Mouse (Mus musculus) gastrocnemius, adult 2 months (tissue): ENCODE results near the gene Itpkc. TPM values are rescaled to one million over a fixed set of nuclear protein-coding genes. Genes with fewer than 3 reads are reported as not detected.
"Not testable (repeated sequence)": the region's sequence is repeated elsewhere in the genome, so short reads cannot be mapped to it uniquely, and the experiment has no call there.

ENCODE experiments used
- DNase-seq: peaks from one replicate; pipeline ENCODE4 v3.0.0; 2022
- H3K27ac ChIP-seq: fragments of 200-600 bp; 2 replicates; pipeline ENCODE4 v1.8.1; 2022; ENCODE audit warnings: mild to moderate bottlenecking
- H3K4me3 ChIP-seq: fragments of 200-600 bp; 2 replicates; pipeline ENCODE4 v1.8.1; 2022; ENCODE audit warnings: mild to moderate bottlenecking, moderate library complexity
- CTCF ChIP-seq: fragments of 200-600 bp; IDR thresholded peaks from 2 replicates; pipeline ENCODE4 v1.8.1; 2022; ENCODE audit warnings: antibody characterized with exemption, mild to moderate bottlenecking, moderate library complexity
- intact Hi-C: fragments of 180-260 bp; cut with DNase I; formaldehyde crosslinking; loops from one replicate; pipeline ENCODE4 v1.15.1; 2025
- total RNA-seq, 2 experiments: library from RNA; stranded (reverse); gene quantifications; 2 replicates each; pipeline ENCODE4 v1.2.3; 2021

The Itpkc gene
- total RNA-seq, 2 experiments from 2014 or later, result 3.9 to 4.3 TPM

GRCm38 (mm10) chr7:27258205-27258899 lies 29.9 kb upstream of the Itpkc start, which contains the start of gene Numbl:
TSS of gene Numbl (plus strand) at chr7:27258433.
- intact Hi-C loops, result loop anchor here (5.0 kb wide), 1 partner anchor 96 kb away; no protein-coding TSS in a partner anchor
- Histone ChIP-seq H3K4me3 (peak within 1 kb of the TSS; percentile 88), H3K27ac (peak within 1 kb of the TSS; percentile 87)
- peak; percentile 97 for DNase-seq
- no peak for TF ChIP-seq CTCF

DNA sequence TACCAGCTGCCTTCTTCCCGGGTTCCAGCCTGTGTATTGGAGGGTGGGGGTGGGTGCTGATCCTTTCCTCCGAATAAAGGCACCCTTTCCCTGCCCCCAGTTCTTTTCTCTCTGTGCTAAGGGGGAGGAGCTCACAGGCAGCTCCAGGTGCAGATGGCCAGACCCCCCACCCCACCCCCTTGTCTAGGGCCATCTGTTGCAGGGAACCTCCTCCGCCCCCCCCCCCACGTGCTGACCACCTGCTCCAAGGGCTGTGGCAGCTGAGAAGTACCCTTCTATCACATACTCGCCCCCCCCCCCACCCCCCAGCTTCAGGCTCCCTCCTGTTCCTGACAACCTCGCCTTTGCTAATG lies 29.4 kb upstream of the Itpkc start:
- H3K27ac ChIP-seq, result peak overlapping the region; percentile 87
- TF ChIP-seq CTCF, result no peak
- no peak for DNase-seq
- intact Hi-C loops, result loop anchor here (1.0 to 5.0 kb wide), 2 partner anchors 28 to 96 kb away; no protein-coding TSS in a partner anchor
- peak overlapping the region; percentile 88 for H3K4me3 ChIP-seq

GRCm38 (mm10) chr7:27257046-27257851 lies 28.8 kb upstream of the Itpkc start:
- H3K27ac ChIP-seq, result peak overlapping the region; percentile 87
- intact Hi-C loops, result loop anchor here (1.0 to 5.0 kb wide), 2 partner anchors 27 to 95 kb away; no protein-coding TSS in a partner anchor
- peak; percentile 57 for DNase-seq
- peak overlapping the region; percentile 88 for H3K4me3 ChIP-seq
- no peak for TF ChIP-seq CTCF

DNA sequence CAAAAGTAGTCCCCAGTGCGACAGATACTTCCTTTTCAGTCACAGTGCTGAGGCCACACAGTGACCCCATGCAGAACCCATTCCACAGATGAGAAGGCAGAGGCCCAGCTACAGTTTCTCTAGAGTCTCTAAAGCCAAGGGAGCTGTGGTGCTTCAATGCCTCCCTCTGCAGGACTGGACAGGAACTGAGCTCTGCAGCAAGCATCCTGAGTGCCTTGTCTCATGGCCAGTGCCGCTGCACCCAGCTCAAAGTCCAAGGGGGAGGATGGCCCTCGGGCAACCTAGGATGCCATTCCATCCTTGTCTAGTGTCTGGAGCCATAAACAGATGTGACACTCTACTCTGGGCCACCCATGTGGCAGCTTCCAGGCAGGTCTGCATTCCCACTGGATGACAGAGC lies 27.3 kb upstream of the Itpkc start:
- intact Hi-C loops, result loop anchor here (5.0 kb wide), 1 partner anchor 93 kb away; no protein-coding TSS in a partner anchor
- TF ChIP-seq CTCF, result peak; percentile 61
- DNase-seq, result no peak
- no peak overlapping the region for H3K4me3 ChIP-seq
- no peak overlapping the region for H3K27ac ChIP-seq

- Histone ChIP-seq H3K27ac (no peak overlapping the region), H3K4me3 (no peak overlapping the region)
- no peak for TF ChIP-seq CTCF
- no peak for DNase-seq
- intact Hi-C loops, result no loop called here
These were observed 23.5 kb upstream of the Itpkc start for GRCm38 (mm10) chr7:27251946-27252345.

DNA sequence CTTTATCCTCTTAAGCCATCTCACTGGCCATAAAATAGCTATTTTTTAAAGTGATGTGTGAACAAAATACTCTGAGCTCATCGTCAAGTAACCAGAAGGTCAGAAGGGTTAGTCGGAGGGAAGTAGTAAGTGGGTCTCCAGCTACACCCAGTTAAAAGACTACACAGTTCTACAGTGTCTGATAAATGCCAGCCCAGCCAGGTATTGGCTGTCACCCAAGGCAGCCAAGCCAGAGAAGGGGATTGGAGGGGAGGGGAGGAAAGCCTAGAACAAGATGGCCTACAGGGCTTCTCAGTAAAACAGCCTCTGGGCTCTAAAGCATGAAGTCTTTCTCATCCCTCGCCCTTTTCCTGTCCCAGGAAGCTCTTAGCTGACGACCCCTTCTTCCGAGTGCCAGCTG lies 21.5 kb upstream of the Itpkc start:
- intact Hi-C loops, result no loop called here
- no peak for TF ChIP-seq CTCF
- DNase-seq, result no peak
- H3K4me3 ChIP-seq, result no peak overlapping the region
- H3K27ac ChIP-seq, result no peak overlapping the region

- peak; percentile 58 for TF ChIP-seq CTCF
- intact Hi-C loops, result no loop called here
- DNase-seq, result no peak
- H3K4me3 ChIP-seq, result no peak overlapping the region
- H3K27ac ChIP-seq, result no peak overlapping the region
These were observed 20.7 kb upstream of the Itpkc start for GRCm38 (mm10) chr7:27249146-27249545.

DNA sequence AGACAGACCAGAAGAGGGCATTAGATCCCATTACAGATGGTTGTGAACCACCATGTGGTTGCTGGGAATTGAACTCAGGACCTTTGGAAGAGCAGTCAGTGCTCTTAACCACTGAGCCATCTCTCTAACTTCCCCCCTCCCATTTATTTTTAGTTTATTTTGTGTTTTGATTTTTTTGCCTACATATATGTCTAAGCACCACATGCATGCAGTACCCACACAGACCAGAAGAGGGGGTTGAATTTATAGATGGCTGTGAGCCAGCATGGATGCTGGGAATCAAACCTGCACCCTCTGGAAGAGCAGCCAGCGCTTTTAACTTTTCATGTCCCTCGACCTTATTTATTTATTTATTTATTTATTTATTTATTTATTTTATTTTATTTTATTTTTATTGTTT lies 15.6 kb upstream of the Itpkc start:
- H3K4me3 ChIP-seq, H3K27ac ChIP-seq, intact Hi-C loops, DNase-seq: not testable (repeated sequence)
- peak; percentile 60 for TF ChIP-seq CTCF

- DNase-seq, result peak; percentile 78
- Histone ChIP-seq H3K4me3 (no peak overlapping the region), H3K27ac (peak overlapping the region; percentile 67)
- no peak for TF ChIP-seq CTCF
- intact Hi-C loops, result no loop called here
These were observed 14.8 kb upstream of the Itpkc start for GRCm38 (mm10) chr7:27243211-27243610.

GRCm38 (mm10) chr7:27238568-27238967 lies 10.1 kb upstream of the Itpkc start:
- TF ChIP-seq CTCF, result no peak
- no peak for DNase-seq
- Histone ChIP-seq H3K27ac (no peak overlapping the region), H3K4me3 (no peak overlapping the region)
- intact Hi-C loops, result no loop called here

- no peak for DNase-seq
- H3K27ac ChIP-seq, result no peak overlapping the region
- TF ChIP-seq CTCF, result no peak
- no peak overlapping the region for H3K4me3 ChIP-seq
- intact Hi-C loops, result no loop called here
These were observed 9.1 kb upstream of the Itpkc start for GRCm38 (mm10) chr7:27237527-27237926.

DNA sequence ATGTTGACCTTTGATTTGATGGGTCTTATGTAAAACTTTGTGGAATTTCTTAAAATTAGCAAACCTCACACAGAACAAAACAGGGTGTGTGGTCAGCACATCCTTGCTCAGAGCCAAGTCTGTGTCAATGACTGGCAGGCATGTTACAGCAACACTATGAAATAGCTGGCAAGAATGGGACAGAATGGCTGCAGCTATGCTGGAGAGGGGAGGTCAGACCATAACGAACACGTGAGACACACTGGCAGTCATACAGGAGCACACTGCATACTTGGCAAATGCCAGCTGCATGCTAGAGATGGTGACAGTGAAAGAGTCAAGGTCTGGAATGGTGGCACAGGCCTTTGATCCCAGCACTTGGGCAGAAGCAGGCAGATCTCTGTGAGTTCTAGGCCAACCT lies 7.3 kb upstream of the Itpkc start:
- intact Hi-C loops, result no loop called here
- H3K27ac ChIP-seq, result no peak overlapping the region
- no peak for DNase-seq

DNA sequence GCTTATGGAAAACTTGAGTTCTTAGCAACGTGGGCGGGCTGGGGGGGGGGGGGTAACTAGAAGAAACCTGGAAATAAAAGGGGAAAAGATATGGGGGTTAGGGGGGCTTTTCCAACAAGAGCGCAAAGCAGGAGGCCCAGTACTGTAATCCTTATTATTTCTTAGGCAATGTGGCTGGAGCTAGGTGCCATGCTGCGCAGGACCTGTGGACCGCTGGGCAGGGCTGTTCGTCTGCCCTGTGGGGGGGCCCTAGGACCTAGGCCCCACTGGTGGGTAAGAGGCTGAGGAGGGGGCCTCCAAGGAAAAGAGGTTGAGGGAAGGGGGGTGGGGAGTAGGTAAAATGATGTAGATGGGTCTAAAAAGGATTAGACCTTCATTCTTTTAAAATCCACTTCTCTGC lies 4.8 kb upstream of the Itpkc start:
- Histone ChIP-seq H3K4me3 (peak overlapping the region; percentile 76), H3K27ac (peak overlapping the region; percentile 86)
- no peak for TF ChIP-seq CTCF
- intact Hi-C loops, result loop anchor here (2.0 kb wide), 1 partner anchor 74 kb away; no protein-coding TSS in a partner anchor
- DNase-seq, result no peak

More for the DNA sequence above, 7.3 kb upstream of the Itpkc start:
- TF ChIP-seq CTCF, result no peak
- no peak overlapping the region for H3K4me3 ChIP-seq
